Mouse (Mus musculus) hindbrain, embryonic 12.5 days (tissue): Measurements from ENCODE around the gene Ccdc70. TPM values are rescaled to one million over a fixed set of nuclear protein-coding genes. Genes with fewer than 3 reads are reported as not detected.
A peak's percentile ranks its signal among the peaks of the same experiment; 100 is the strongest.

Experiments used
- ATAC-seq: fragments of 200-750 bp; cut with Nextera tagmentation; 2 replicates; pipeline ENCODE4 v1.8.0; 2017; ENCODE audit warnings: moderate TSS enrichment; ENCODE audit not compliant: low FRiP score
- H3K27ac ChIP-seq: fragments of 300-500 bp; sonication (generic); 2 replicates; pipeline ENCODE4 v1.5.1; 2016; ENCODE audit warnings: mild to moderate bottlenecking
- H3K27me3 ChIP-seq: fragments of 300-500 bp; sonication (generic); 2 replicates; pipeline ENCODE4 v1.6.1; 2016; ENCODE audit warnings: mild to moderate bottlenecking
- H3K36me3 ChIP-seq: fragments of 300-500 bp; sonication (generic); 2 replicates; pipeline ENCODE4 v1.6.1; 2016; ENCODE audit warnings: mild to moderate bottlenecking
- H3K4me1 ChIP-seq: fragments of 300-500 bp; sonication (generic); 2 replicates; pipeline ENCODE4 v1.6.1; 2016
- H3K4me2 ChIP-seq: fragments of 300-500 bp; sonication (generic); replicated peaks from 2 replicates; pipeline ENCODE4 v1.6.1; 2016; ENCODE audit warnings: mild to moderate bottlenecking
- H3K4me3 ChIP-seq: fragments of 300-500 bp; sonication (generic); 2 replicates; pipeline ENCODE4 v1.5.1; 2016; ENCODE audit warnings: mild to moderate bottlenecking
- H3K9ac ChIP-seq: fragments of 300-500 bp; sonication (generic); 2 replicates; pipeline ENCODE4 v1.6.1; 2016; ENCODE audit warnings: mild to moderate bottlenecking, moderate library complexity
- H3K9me3 ChIP-seq: fragments of 300-500 bp; sonication (generic); replicated peaks from 2 replicates; pipeline ENCODE4 v1.6.1; 2016; ENCODE audit warnings: mild to moderate bottlenecking
- WGBS: fragments of 180-500 bp; shearing (Covaris S2); methylation state at CpG from one replicate; pipeline ENCODE4 v1.1.7; 2016; 5-methylcytosine and 5-hydroxymethylcytosine counted together
- polyA plus RNA-seq: library from polyadenylated mRNA; unstranded; fragments of >200 nt; fragmentation: Nextera tagmentation; extraction: Ambion mirVana; gene quantifications from 2 replicates; pipeline ENCODE4 v1.2.1, GENCODE M21; 2016

The Ccdc70 gene
- polyA plus RNA-seq, 1 experiment from 2014 or later: not detected

GRCm38 (mm10) chr8:21992184-21992583 lies 22.6 kb downstream of the Ccdc70 start:
- Histone ChIP-seq H3K4me2 (no peak overlapping the region), H3K36me3 (no peaks in the 10 kb centered on the region), H3K27ac (no peak overlapping the region), H3K9ac (no peak overlapping the region), H3K27me3 (no peaks in the 10 kb centered on the region), H3K4me3 (no peak overlapping the region), H3K4me1 (no peaks in the 10 kb centered on the region), H3K9me3 (no peaks in the 10 kb centered on the region)
- WGBS: 25% methylated on average over 6 of the region's 6 CpGs
- 0 out of 2 replicates have a peak, but pooled peaks have one; percentile 56 for ATAC-seq

GRCm38 (mm10) chr8:21995181-21995580 lies 25.6 kb downstream of the Ccdc70 start:
- Histone ChIP-seq H3K27me3 (no peaks in the 10 kb centered on the region), H3K4me1 (no peaks in the 10 kb centered on the region), H3K27ac (no peak overlapping the region), H3K4me2 (no peak overlapping the region), H3K9me3 (no peaks in the 10 kb centered on the region), H3K9ac (no peak overlapping the region), H3K4me3 (no peak overlapping the region), H3K36me3 (no peaks in the 10 kb centered on the region)
- WGBS: 50% methylated on average over 3 of the region's 3 CpGs
- ATAC-seq: no peak

GRCm38 (mm10) chr8:22004750-22005522 lies 35.4 kb downstream of the Ccdc70 start:
- Histone ChIP-seq H3K36me3 (no peaks in the 10 kb centered on the region), H3K27me3 (no peaks in the 10 kb centered on the region), H3K9ac (no peak overlapping the region), H3K4me1 (no peaks in the 10 kb centered on the region), H3K27ac (no peak overlapping the region), H3K4me3 (no peak overlapping the region), H3K9me3 (no peaks in the 10 kb centered on the region), H3K4me2 (no peak overlapping the region)
- WGBS: 76% methylated on average over 14 of the region's 14 CpGs
- ATAC-seq: no peak

- no peak for ATAC-seq
- Histone ChIP-seq H3K9me3 (no peaks in the 10 kb centered on the region), H3K27ac (no peak overlapping the region), H3K4me1 (no peaks in the 10 kb centered on the region), H3K27me3 (no peaks in the 10 kb centered on the region), H3K4me3 (no peak overlapping the region), H3K4me2 (no peak overlapping the region), H3K9ac (no peak overlapping the region), H3K36me3 (no peaks in the 10 kb centered on the region)
- WGBS: 82% methylated on average over 6 of the region's 6 CpGs
These were observed 36.8 kb downstream of the Ccdc70 start for GRCm38 (mm10) chr8:22006423-22006822.

- Histone ChIP-seq H3K9ac (no peak overlapping the region), H3K27me3 (no peaks in the 10 kb centered on the region), H3K36me3 (no peaks in the 10 kb centered on the region), H3K4me2 (no peak overlapping the region), H3K4me3 (no peak overlapping the region), H3K27ac (no peak overlapping the region), H3K9me3 (no peaks in the 10 kb centered on the region), H3K4me1 (no peaks in the 10 kb centered on the region)
- WGBS: 66% methylated on average over 3 of the region's 3 CpGs
- ATAC-seq: no peak
These were observed 39.8 kb downstream of the Ccdc70 start for GRCm38 (mm10) chr8:22009403-22009802.

- no peak overlapping the region for H3K4me2 ChIP-seq
- no peak overlapping the region for H3K4me3 ChIP-seq
- H3K27ac ChIP-seq: no peak overlapping the region
- H3K9me3 ChIP-seq: no peaks in the 10 kb centered on the region
- no peaks in the 10 kb centered on the region for H3K27me3 ChIP-seq
- ATAC-seq: peak; percentile 42; the same call in 1 of the 2 replicates
- H3K9ac ChIP-seq: no peak overlapping the region
- 81% methylated on average over 24 of the region's 24 CpGs for WGBS
- no peaks in the 10 kb centered on the region for H3K4me1 ChIP-seq
- no peaks in the 10 kb centered on the region for H3K36me3 ChIP-seq
These were observed 43.6 kb downstream of the Ccdc70 start for GRCm38 (mm10) chr8:22013034-22013707.

- no peak overlapping the region for H3K4me2 ChIP-seq
- 72% methylated on average over 7 of the region's 7 CpGs for WGBS
- H3K9ac ChIP-seq: no peak overlapping the region
These were observed 48.2 kb downstream of the Ccdc70 start for GRCm38 (mm10) chr8:22017731-22018130.

GRCm38 (mm10) chr8:22019498-22019897 lies 49.9 kb downstream of the Ccdc70 start:
- Histone ChIP-seq H3K27ac (no peak overlapping the region), H3K4me2 (no peak overlapping the region), H3K27me3 (no peaks in the 10 kb centered on the region), H3K4me1 (no peaks in the 10 kb centered on the region), H3K36me3 (no peaks in the 10 kb centered on the region), H3K9me3 (no peaks in the 10 kb centered on the region), H3K9ac (no peak overlapping the region), H3K4me3 (no peak overlapping the region)
- ATAC-seq: no peak
- 91% methylated on average over 5 of the region's 5 CpGs for WGBS

More at GRCm38 (mm10) chr8:22017731-22018130, 48.2 kb downstream of the Ccdc70 start:
- Histone ChIP-seq H3K4me1 (no peaks in the 10 kb centered on the region), H3K9me3 (no peaks in the 10 kb centered on the region), H3K4me3 (no peak overlapping the region), H3K27me3 (no peaks in the 10 kb centered on the region), H3K27ac (no peak overlapping the region), H3K36me3 (no peaks in the 10 kb centered on the region)
- ATAC-seq: no peak

GRCm38 (mm10) chr8:22022244-22022643 lies 52.7 kb downstream of the Ccdc70 start:
- Histone ChIP-seq H3K4me1 (no peaks in the 10 kb centered on the region), H3K9me3 (no peaks in the 10 kb centered on the region), H3K36me3 (no peaks in the 10 kb centered on the region), H3K4me2 (no peak overlapping the region), H3K4me3 (no peak overlapping the region), H3K27me3 (no peaks in the 10 kb centered on the region), H3K27ac (no peak overlapping the region), H3K9ac (no peak overlapping the region)
- ATAC-seq: no peak
- 60% methylated on average over 7 of the region's 7 CpGs for WGBS

Other genes with a start within 250 kb of the Ccdc70 start
- gene Defa24, start 235.3 kb upstream of the Ccdc70 start, polyA plus RNA-seq: not detected in 2 replicates
- not detected in 2 replicates for gene Defb50, start 146.2 kb upstream of the Ccdc70 start, polyA plus RNA-seq
- gene Defb2, start 129.8 kb upstream of the Ccdc70 start, polyA plus RNA-seq: not detected in 2 replicates
- gene Defb10, start 110.9 kb upstream of the Ccdc70 start, polyA plus RNA-seq: 1.1 TPM in 1 of 2 replicates, not detected in the other
- 1.3 and 1.5 TPM in 2 replicates for gene Defb9, start 84.4 kb upstream of the Ccdc70 start, polyA plus RNA-seq
- 14.2 and 14.9 TPM in 2 replicates for gene Defb11, start 63.4 kb upstream of the Ccdc70 start, polyA plus RNA-seq
- not detected in 2 replicates for gene Defb15, start 37.1 kb upstream of the Ccdc70 start, polyA plus RNA-seq
- gene Defb35, start 31.4 kb upstream of the Ccdc70 start, polyA plus RNA-seq: not detected in 2 replicates
- not detected in 2 replicates for gene Defb13, start 23.0 kb upstream of the Ccdc70 start, polyA plus RNA-seq
- gene Fam90a1a, start 11.1 kb upstream of the Ccdc70 start, polyA plus RNA-seq: not detected in 2 replicates
- 1.7 and 1.9 TPM in 2 replicates for gene Atp7b, start 90.5 kb downstream of the Ccdc70 start, polyA plus RNA-seq
- 32.3 and 38.0 TPM in 2 replicates for gene Alg11, start 90.9 kb downstream of the Ccdc70 start, polyA plus RNA-seq
- 0.52 and 1.2 TPM in 2 replicates for gene Nek5, start 155.3 kb downstream of the Ccdc70 start, polyA plus RNA-seq
- 9.8 and 10.0 TPM in 2 replicates for gene Nek3, start 196.7 kb downstream of the Ccdc70 start, polyA plus RNA-seq
- 37.0 and 39.8 TPM in 2 replicates for gene Ckap2, start 216.0 kb downstream of the Ccdc70 start, polyA plus RNA-seq
- gene Vps36, start 223.0 kb downstream of the Ccdc70 start, polyA plus RNA-seq: 39.4 and 39.9 TPM in 2 replicates